Mouse (Mus musculus) testis, adult 2 months (tissue): ENCODE data around the gene Smyd2. TPM values are rescaled to one million over a fixed set of nuclear protein-coding genes. Genes with fewer than 3 reads are reported as not detected.

ENCODE experiments used
- H3K27ac ChIP-seq: fragments of 200-500 bp; 2 replicates; pipeline ENCODE4 v1.5.1; 2012; ENCODE audit warnings: low read depth, low read length; ENCODE audit not compliant: control insufficient read depth, insufficient read depth
- H3K27me3 ChIP-seq: fragments of 200-500 bp; 2 replicates; pipeline ENCODE4 v1.6.1; 2012; ENCODE audit warnings: mild to moderate bottlenecking, low read length, moderate library complexity; ENCODE audit not compliant: control insufficient read depth, insufficient read depth
- H3K36me3 ChIP-seq: fragments of 200-500 bp; 2 replicates; pipeline ENCODE4 v1.6.1; 2012; ENCODE audit warnings: mild to moderate bottlenecking, low read length; ENCODE audit not compliant: control insufficient read depth, insufficient read depth
- H3K4me1 ChIP-seq: fragments of 200-500 bp; 2 replicates; pipeline ENCODE4 v1.6.1; 2012; ENCODE audit warnings: low read length; ENCODE audit not compliant: control insufficient read depth, insufficient read depth
- H3K4me3 ChIP-seq: fragments of 200-500 bp; 2 replicates; pipeline ENCODE4 v1.5.1; 2012; ENCODE audit warnings: low read depth, mild to moderate bottlenecking, low read length, moderate library complexity, mixed read lengths; ENCODE audit not compliant: control insufficient read depth
- CTCF ChIP-seq: fragments of 200-500 bp; IDR thresholded peaks from 2 replicates; pipeline ENCODE4 v1.5.1; 2012; ENCODE audit warnings: low read depth, mild to moderate bottlenecking, inconsistent platforms, low read length, moderate library complexity; ENCODE audit not compliant: control insufficient read depth, insufficient read depth, insufficient replicate concordance
- POLR2A ChIP-seq: fragments of 200-500 bp; IDR thresholded peaks from 2 replicates; pipeline ENCODE4 v1.6.1; 2012; ENCODE audit warnings: low read depth, mild to moderate bottlenecking, inconsistent platforms, low read length, moderate library complexity; ENCODE audit not compliant: control insufficient read depth
- polyA plus RNA-seq: library from polyadenylated mRNA; depleted of rRNA; stranded (reverse); fragments of >200 nt; gene quantifications from 2 replicates; pipeline ENCODE4 v1.2.3, GENCODE M21; 2012; rRNA removed

Gene Smyd2
- 22.1 and 23.4 TPM in 2 replicates for polyA plus RNA-seq

- H3K4me3 ChIP-seq = peak within 1 kb of the TSS; percentile 84
- TF ChIP-seq POLR2A = no peak; the same call in 1 of the 2 replicates
- peak within 1 kb of the TSS; percentile 45 for H3K27ac ChIP-seq
- no peaks in the 10 kb centered on the region for H3K27me3 ChIP-seq
- no peaks in the 10 kb centered on the region for H3K36me3 ChIP-seq
- H3K4me1 ChIP-seq = peaks cover 16% of the 10 kb centered on the region
Observed at GRCm38 (mm10) chr1:189921818-189922592, at the start of gene Smyd2. TSS of gene Smyd2 (minus strand) at chr1:189922363.

- H3K27ac ChIP-seq = no peak overlapping the region
- no peaks in the 10 kb centered on the region for H3K36me3 ChIP-seq
- H3K4me1 ChIP-seq = no peaks in the 10 kb centered on the region
- TF ChIP-seq CTCF (no peak), POLR2A (no peak)
- no peaks in the 10 kb centered on the region for H3K27me3 ChIP-seq
- no peak overlapping the region for H3K4me3 ChIP-seq
Observed at GRCm38 (mm10) chr1:189970381-189970780, 48.2 kb upstream of the Smyd2 start.

DNA sequence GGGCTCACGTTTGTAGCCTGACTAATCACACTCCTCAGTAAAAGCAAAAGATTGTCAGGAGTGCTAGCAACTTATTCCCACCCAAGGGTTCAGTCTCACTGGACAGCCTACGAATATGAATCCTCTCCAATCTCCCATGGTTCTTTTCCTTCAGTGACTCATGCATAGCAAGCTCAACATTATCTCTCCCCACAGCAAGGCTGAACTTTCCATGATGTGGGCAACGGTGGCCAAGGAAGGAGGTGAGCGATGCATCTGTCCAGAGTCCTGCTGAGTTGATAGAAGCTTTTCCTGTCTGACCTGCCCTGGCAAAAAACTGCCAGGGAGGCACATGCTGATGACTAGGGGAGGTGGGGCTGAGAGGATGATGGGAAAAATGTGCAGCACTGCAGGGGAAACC is 45.9 kb upstream of the Smyd2 start:
- Histone ChIP-seq H3K4me1 (no peaks in the 10 kb centered on the region), H3K4me3 (no peak overlapping the region), H3K27ac (no peak overlapping the region), H3K36me3 (no peaks in the 10 kb centered on the region), H3K27me3 (no peaks in the 10 kb centered on the region)
- TF ChIP-seq POLR2A (no peak), CTCF (no peak)

DNA sequence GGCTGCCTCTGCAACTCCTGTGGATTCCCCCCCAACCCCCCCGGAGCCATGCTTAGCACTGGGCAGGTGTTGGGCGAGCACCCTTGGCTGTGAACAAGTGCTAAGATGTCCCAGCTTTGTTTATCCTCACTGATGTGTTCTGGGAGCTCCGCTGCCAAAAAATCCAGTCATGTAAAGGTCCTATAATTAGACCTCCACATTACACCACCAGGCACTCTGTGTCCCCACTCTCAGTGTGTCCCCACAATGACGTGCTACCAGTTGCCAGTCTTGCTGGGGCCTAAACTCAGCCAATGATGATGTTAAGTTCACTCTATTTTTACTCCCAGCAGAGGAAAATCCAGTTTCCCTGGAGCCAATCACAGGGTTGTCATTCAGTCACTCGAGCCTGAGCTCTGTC is 38.3 kb upstream of the Smyd2 start:
- TF ChIP-seq CTCF (no peak), POLR2A (no peak)
- Histone ChIP-seq H3K27ac (no peak overlapping the region), H3K36me3 (no peaks in the 10 kb centered on the region), H3K27me3 (no peaks in the 10 kb centered on the region), H3K4me3 (no peak overlapping the region), H3K4me1 (no peaks in the 10 kb centered on the region)

GRCm38 (mm10) chr1:189959802-189960201 is 37.6 kb upstream of the Smyd2 start:
- H3K36me3 ChIP-seq = no peaks in the 10 kb centered on the region
- H3K27me3 ChIP-seq = no peaks in the 10 kb centered on the region
- no peak overlapping the region for H3K4me3 ChIP-seq
- TF ChIP-seq POLR2A = no peak
- no peak for TF ChIP-seq CTCF
- H3K4me1 ChIP-seq = no peaks in the 10 kb centered on the region
- H3K27ac ChIP-seq = no peak overlapping the region

- TF ChIP-seq POLR2A (no peak), CTCF (no peak)
- no peak overlapping the region for H3K27ac ChIP-seq
- H3K36me3 ChIP-seq = no peaks in the 10 kb centered on the region
- no peak overlapping the region for H3K4me3 ChIP-seq
- H3K4me1 ChIP-seq = no peaks in the 10 kb centered on the region
- no peaks in the 10 kb centered on the region for H3K27me3 ChIP-seq
Observed at GRCm38 (mm10) chr1:189951861-189952260, 29.7 kb upstream of the Smyd2 start.

- H3K36me3 ChIP-seq = no peaks in the 10 kb centered on the region
- H3K27ac ChIP-seq = no peak overlapping the region
- H3K4me1 ChIP-seq = no peaks in the 10 kb centered on the region
- H3K27me3 ChIP-seq = no peaks in the 10 kb centered on the region
- no peak for TF ChIP-seq POLR2A
- TF ChIP-seq CTCF = no peak
- no peak overlapping the region for H3K4me3 ChIP-seq
Observed at GRCm38 (mm10) chr1:189947411-189947810, 25.2 kb upstream of the Smyd2 start.
